Mouse (Mus musculus) MEL (cell line): ENCODE measurements around the gene Lat2.

Source experiments
- CTCF ChIP-seq, 3 experiments: IDR thresholded peaks in 2 of 3; conservative IDR thresholded peaks in 1 of 3; 2 replicates each; pipeline ENCODE4 v1.5.1; 2011 to 2012; ENCODE audit warnings: low read length in 3 of 3, low read depth in 2 of 3, mild to moderate bottlenecking in 2 of 3, improper control_type of control experiment in 1 of 3, inconsistent platforms in 1 of 3, mixed read lengths in 1 of 3, moderate library complexity in 1 of 3; ENCODE audit not compliant: control insufficient read depth in 1 of 3, insufficient read depth in 1 of 3, poor library complexity in 1 of 3, severe bottlenecking in 1 of 3
- E2F4 ChIP-seq: IDR thresholded peaks from 2 replicates; pipeline ENCODE4 v1.6.1; 2011; ENCODE audit warnings: low read depth, low read length, improper control_type of control experiment, borderline replicate concordance
- MAFK ChIP-seq: IDR thresholded peaks from 2 replicates; pipeline ENCODE4 v1.6.1; 2011; ENCODE audit warnings: low read depth, mild to moderate bottlenecking, low read length, improper control_type of control experiment, borderline replicate concordance
- MXI1 ChIP-seq: IDR thresholded peaks from 2 replicates; pipeline ENCODE4 v1.6.1; 2011; ENCODE audit warnings: mild to moderate bottlenecking, low read depth, low read length, improper control_type of control experiment
- NRF1 ChIP-seq: IDR thresholded peaks from 2 replicates; pipeline ENCODE4 v1.6.1; 2014; ENCODE audit warnings: low read depth, mild to moderate bottlenecking, inconsistent platforms, low read length, improper control_type of control experiment, moderate library complexity; ENCODE audit not compliant: poor library complexity, insufficient read depth, severe bottlenecking
- POLR2A ChIP-seq, 2 experiments: IDR thresholded peaks; 2 replicates each; pipeline ENCODE4 v1.6.1; 2011 to 2012; ENCODE audit warnings: low read length in 2 of 2, mild to moderate bottlenecking in 2 of 2, control low read depth in 1 of 2, improper control_type of control experiment in 1 of 2, low read depth in 1 of 2, moderate library complexity in 1 of 2; ENCODE audit not compliant: control insufficient read depth in 1 of 2, insufficient read depth in 1 of 2, poor library complexity in 1 of 2
- TBP ChIP-seq: IDR thresholded peaks from 2 replicates; pipeline ENCODE4 v1.8.0; 2011; ENCODE audit warnings: low read depth, low read length, improper control_type of control experiment
- TCF12 ChIP-seq: IDR thresholded peaks from 2 replicates; pipeline ENCODE4 v1.6.1; 2014; ENCODE audit warnings: low read depth, mild to moderate bottlenecking, inconsistent platforms, low read length, improper control_type of control experiment, moderate library complexity
- USF2 ChIP-seq, 2 experiments: IDR thresholded peaks; 2 replicates each; pipeline ENCODE4 v1.6.1; 2011 to 2012; ENCODE audit warnings: improper control_type of control experiment in 2 of 2, low read length in 2 of 2, borderline replicate concordance in 1 of 2, inconsistent platforms in 1 of 2, low read depth in 1 of 2, mild to moderate bottlenecking in 1 of 2; ENCODE audit not compliant: insufficient read depth in 1 of 2

DNA sequence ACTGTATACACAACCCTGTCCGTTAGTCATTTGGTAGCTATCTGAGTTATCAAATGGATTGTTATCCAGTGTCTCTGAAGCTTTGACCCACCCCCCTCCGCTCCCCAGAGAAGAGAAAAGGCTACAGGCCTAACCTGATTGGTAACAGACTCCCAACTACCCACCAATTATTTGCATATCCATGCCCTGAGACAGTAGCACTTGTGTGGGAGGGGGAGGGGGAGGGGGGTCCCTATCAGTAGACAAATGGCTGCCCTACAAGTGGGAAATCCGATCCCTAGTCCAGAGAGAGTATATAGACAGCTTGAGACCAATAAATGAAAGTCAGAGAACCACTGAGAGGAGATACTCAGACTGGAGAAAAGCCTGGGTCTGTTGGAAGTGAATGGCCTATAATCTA lies 46.8 kb downstream of the Lat2 start:
- no peak for TF ChIP-seq CTCF (IDR thresholded peaks at IDR 0.05 in 2 of 3, conservative IDR thresholded peaks at IDR 0.05 in 1 of 3; ENCODE audit: control insufficient read depth in 1 of 3, insufficient read depth in 1 of 3, low read depth in 2 of 3, low read length in 3 of 3, poor library complexity in 1 of 3, severe bottlenecking in 1 of 3)
- no peak for TF ChIP-seq POLR2A (IDR thresholded peaks at IDR 0.05; ENCODE audit: control insufficient read depth in 1 of 2, insufficient read depth in 1 of 2, low read depth in 1 of 2, low read length in 2 of 2, poor library complexity in 1 of 2)
- no peak for TF ChIP-seq MXI1
- TF ChIP-seq TCF12, result no peak
- no peak for TF ChIP-seq NRF1
- TF ChIP-seq USF2 (IDR thresholded peaks at IDR 0.05; ENCODE audit: borderline replicate concordance in 1 of 2, insufficient read depth in 1 of 2, low read depth in 1 of 2, low read length in 2 of 2), result no peak
- no peak for TF ChIP-seq MAFK
- no peak for TF ChIP-seq E2F4
- TF ChIP-seq TBP, result no peak
